Mouse (Mus musculus): ENCODE results near the gene Ccdc141.

- no peak for TF ChIP-seq CTCF (IDR thresholded peaks at IDR 0.05)
- TF ChIP-seq EP300 (IDR thresholded peaks at IDR 0.05), result 0 out of 2 replicates have a peak, but pooled peaks have one; percentile 6
These were observed 183.1 kb downstream of the Ccdc141 start for GRCm38 (mm10) chr2:76987317-76987716.
